Mouse (Mus musculus): ENCODE results near the gene Wasl. TPM values are rescaled to one million over a fixed set of nuclear protein-coding genes. Genes with fewer than 3 reads are reported as not detected.
A peak's percentile ranks its signal among the peaks of the same experiment; 100 is the strongest.

The Wasl gene
- polyA plus RNA-seq, 1 experiment, result 10.8 TPM

GRCm38 (mm10) chr6:24591525-24592218 is 73.1 kb downstream of the Wasl start:
- Histone ChIP-seq H3K4me3 (no peak overlapping the region), H3K27me3 (ENCODE audit: control insufficient read depth, insufficient read depth, insufficient read length) (no peaks in the 10 kb centered on the region), H3ac (ENCODE audit: control insufficient read depth, insufficient read length) (no peak overlapping the region), H3K79me2 (ENCODE audit: control insufficient read depth, insufficient read depth) (no peaks in the 10 kb centered on the region), H3K4me2 (ENCODE audit: low read depth) (no peak overlapping the region), H3K36me3 (ENCODE audit: control insufficient read depth, insufficient read depth) (no peaks in the 10 kb centered on the region)
- TF ChIP-seq SRF (IDR thresholded peaks at IDR 0.05; ENCODE audit: control insufficient read depth, insufficient read length, low read depth) (no peak), MYOG (IDR thresholded peaks at IDR 0.05; ENCODE audit: control insufficient read depth in 1 of 3, insufficient read depth in 1 of 3, insufficient read length in 2 of 3, low read depth in 2 of 3) (peak in 1 of 3 experiments; percentile 72), TCF3 (IDR thresholded peaks at IDR 0.05; ENCODE audit: insufficient read length, low read depth) (no peak), MYOD1 (IDR thresholded peaks at IDR 0.05; ENCODE audit: control insufficient read depth in 1 of 3, insufficient read length in 2 of 3, low read depth in 2 of 3) (peak in 1 of 3 experiments; percentile 46), MAX (IDR thresholded peaks at IDR 0.05; ENCODE audit: low read depth) (no peak)

- Histone ChIP-seq H3K79me2 (ENCODE audit: control insufficient read depth, insufficient read depth) (no peaks in the 10 kb centered on the region), H3K4me2 (ENCODE audit: low read depth) (no peak overlapping the region), H3K36me3 (ENCODE audit: control insufficient read depth, insufficient read depth) (no peaks in the 10 kb centered on the region), H3K27me3 (ENCODE audit: control insufficient read depth, insufficient read depth, insufficient read length) (no peaks in the 10 kb centered on the region), H3ac (ENCODE audit: control insufficient read depth, insufficient read length) (no peak overlapping the region), H3K4me3 (no peak overlapping the region)
- TF ChIP-seq REST (IDR thresholded peaks at IDR 0.05; ENCODE audit: insufficient read depth, insufficient read length) (no peak), MYOG (IDR thresholded peaks at IDR 0.05; ENCODE audit: control insufficient read depth in 1 of 3, insufficient read depth in 1 of 3, insufficient read length in 2 of 3, low read depth in 2 of 3) (no peak), POLR2AphosphoS2 (IDR thresholded peaks at IDR 0.05; ENCODE audit: insufficient read length, low read depth) (no peak), CEBPB (IDR thresholded peaks at IDR 0.05; ENCODE audit: insufficient read depth, poor library complexity, severe bottlenecking) (no peak), POLR2A (IDR thresholded peaks at IDR 0.05; ENCODE audit: insufficient read length, low read depth) (no peak), USF1 (IDR thresholded peaks at IDR 0.05; ENCODE audit: low read depth) (no peak), TCF12 (IDR thresholded peaks at IDR 0.05; ENCODE audit: insufficient read depth, poor library complexity, severe bottlenecking) (no peak), MAX (IDR thresholded peaks at IDR 0.05; ENCODE audit: low read depth) (no peak), E2F4 (IDR thresholded peaks at IDR 0.05; ENCODE audit: insufficient read depth) (no peak), MYOD1 (IDR thresholded peaks at IDR 0.05; ENCODE audit: control insufficient read depth in 1 of 3, insufficient read length in 2 of 3, low read depth in 2 of 3) (no peak), SRF (IDR thresholded peaks at IDR 0.05; ENCODE audit: control insufficient read depth, insufficient read length, low read depth) (no peak), TCF3 (IDR thresholded peaks at IDR 0.05; ENCODE audit: insufficient read length, low read depth) (no peak)
Measured at GRCm38 (mm10) chr6:24590282-24590681, 74.5 kb downstream of the Wasl start.

GRCm38 (mm10) chr6:24586885-24587284 is 77.9 kb downstream of the Wasl start:
- TF ChIP-seq E2F4 (IDR thresholded peaks at IDR 0.05; ENCODE audit: insufficient read depth) (no peak), CEBPB (IDR thresholded peaks at IDR 0.05; ENCODE audit: insufficient read depth, poor library complexity, severe bottlenecking) (no peak), MAX (IDR thresholded peaks at IDR 0.05; ENCODE audit: low read depth) (no peak), POLR2A (IDR thresholded peaks at IDR 0.05; ENCODE audit: insufficient read length, low read depth) (no peak), SRF (IDR thresholded peaks at IDR 0.05; ENCODE audit: control insufficient read depth, insufficient read length, low read depth) (no peak), POLR2AphosphoS2 (IDR thresholded peaks at IDR 0.05; ENCODE audit: insufficient read length, low read depth) (no peak), TCF12 (IDR thresholded peaks at IDR 0.05; ENCODE audit: insufficient read depth, poor library complexity, severe bottlenecking) (peak; percentile 52), USF1 (IDR thresholded peaks at IDR 0.05; ENCODE audit: low read depth) (no peak), REST (IDR thresholded peaks at IDR 0.05; ENCODE audit: insufficient read depth, insufficient read length) (no peak), MYOD1 (IDR thresholded peaks at IDR 0.05; ENCODE audit: control insufficient read depth in 1 of 3, insufficient read length in 2 of 3, low read depth in 2 of 3) (peak; percentile 63 to 81 (median 79)), TCF3 (IDR thresholded peaks at IDR 0.05; ENCODE audit: insufficient read length, low read depth) (no peak), MYOG (IDR thresholded peaks at IDR 0.05; ENCODE audit: control insufficient read depth in 1 of 3, insufficient read depth in 1 of 3, insufficient read length in 2 of 3, low read depth in 2 of 3) (peak in 2 of 3 experiments; percentile 90 to 92)

GRCm38 (mm10) chr6:24585431-24586310 is 79.1 kb downstream of the Wasl start:
- no peaks in the 10 kb centered on the region for H3K36me3 ChIP-seq (ENCODE audit: control insufficient read depth, insufficient read depth)
- H3K4me3 ChIP-seq, result no peak overlapping the region
- peak overlapping the region; percentile 56 for H3K4me2 ChIP-seq (ENCODE audit: low read depth)
- no peaks in the 10 kb centered on the region for H3K79me2 ChIP-seq (ENCODE audit: control insufficient read depth, insufficient read depth)
- H3ac ChIP-seq (ENCODE audit: control insufficient read depth, insufficient read length), result no peak overlapping the region
- H3K27me3 ChIP-seq (ENCODE audit: control insufficient read depth, insufficient read depth, insufficient read length), result no peaks in the 10 kb centered on the region
- TF ChIP-seq MAX (IDR thresholded peaks at IDR 0.05; ENCODE audit: low read depth), result no peak
- no peak for TF ChIP-seq MYOG (IDR thresholded peaks at IDR 0.05; ENCODE audit: control insufficient read depth in 1 of 3, insufficient read depth in 1 of 3, insufficient read length in 2 of 3, low read depth in 2 of 3)
- no peak for TF ChIP-seq TCF3 (IDR thresholded peaks at IDR 0.05; ENCODE audit: insufficient read length, low read depth)
- TF ChIP-seq POLR2A (IDR thresholded peaks at IDR 0.05; ENCODE audit: insufficient read length, low read depth), result no peak
- no peak for TF ChIP-seq E2F4 (IDR thresholded peaks at IDR 0.05; ENCODE audit: insufficient read depth)
- TF ChIP-seq MYOD1 (IDR thresholded peaks at IDR 0.05; ENCODE audit: control insufficient read depth in 1 of 3, insufficient read length in 2 of 3, low read depth in 2 of 3), result no peak
- no peak for TF ChIP-seq SRF (IDR thresholded peaks at IDR 0.05; ENCODE audit: control insufficient read depth, insufficient read length, low read depth)
- TF ChIP-seq CEBPB (IDR thresholded peaks at IDR 0.05; ENCODE audit: insufficient read depth, poor library complexity, severe bottlenecking), result no peak
- TF ChIP-seq TCF12 (IDR thresholded peaks at IDR 0.05; ENCODE audit: insufficient read depth, poor library complexity, severe bottlenecking), result no peak
- no peak for TF ChIP-seq POLR2AphosphoS2 (IDR thresholded peaks at IDR 0.05; ENCODE audit: insufficient read length, low read depth)
- no peak for TF ChIP-seq REST (IDR thresholded peaks at IDR 0.05; ENCODE audit: insufficient read depth, insufficient read length)
- no peak for TF ChIP-seq USF1 (IDR thresholded peaks at IDR 0.05; ENCODE audit: low read depth)

More at GRCm38 (mm10) chr6:24586885-24587284, 77.9 kb downstream of the Wasl start:
- H3K27me3 ChIP-seq (ENCODE audit: control insufficient read depth, insufficient read depth, insufficient read length), result no peaks in the 10 kb centered on the region
- no peaks in the 10 kb centered on the region for H3K79me2 ChIP-seq (ENCODE audit: control insufficient read depth, insufficient read depth)
- H3K4me3 ChIP-seq, result no peak overlapping the region
- H3K36me3 ChIP-seq (ENCODE audit: control insufficient read depth, insufficient read depth), result no peaks in the 10 kb centered on the region
- peak overlapping the region; percentile 56 for H3K4me2 ChIP-seq (ENCODE audit: low read depth)
- no peak overlapping the region for H3ac ChIP-seq (ENCODE audit: control insufficient read depth, insufficient read length)
